Mouse (Mus musculus) stomach, postnatal 0 days (tissue): ENCODE results near the gene Cog2.

ENCODE experiments used
- CTCF ChIP-seq: IDR thresholded peaks from 2 replicates; pipeline ENCODE4 v1.5.1; 2016; ENCODE audit warnings: antibody characterized with exemption, low read depth, mild to moderate bottlenecking, moderate library complexity
- EP300 ChIP-seq: optimal IDR thresholded peaks from 2 replicates; pipeline ENCODE3; 2016; ENCODE audit warnings: antibody characterized with exemption

GRCm38 (mm10) chr8:124494955-124495354, 25.6 kb upstream of the Cog2 start:
- TF ChIP-seq EP300 (no peak), CTCF (no peak)
